Mouse (Mus musculus): ENCODE data around the gene Scrn3. TPM values are rescaled to one million over a fixed set of nuclear protein-coding genes. Genes with fewer than 3 reads are reported as not detected.

Scrn3 gene
- polyA plus RNA-seq, 1 experiment from 2014 or later, result 14.5 TPM

DNA sequence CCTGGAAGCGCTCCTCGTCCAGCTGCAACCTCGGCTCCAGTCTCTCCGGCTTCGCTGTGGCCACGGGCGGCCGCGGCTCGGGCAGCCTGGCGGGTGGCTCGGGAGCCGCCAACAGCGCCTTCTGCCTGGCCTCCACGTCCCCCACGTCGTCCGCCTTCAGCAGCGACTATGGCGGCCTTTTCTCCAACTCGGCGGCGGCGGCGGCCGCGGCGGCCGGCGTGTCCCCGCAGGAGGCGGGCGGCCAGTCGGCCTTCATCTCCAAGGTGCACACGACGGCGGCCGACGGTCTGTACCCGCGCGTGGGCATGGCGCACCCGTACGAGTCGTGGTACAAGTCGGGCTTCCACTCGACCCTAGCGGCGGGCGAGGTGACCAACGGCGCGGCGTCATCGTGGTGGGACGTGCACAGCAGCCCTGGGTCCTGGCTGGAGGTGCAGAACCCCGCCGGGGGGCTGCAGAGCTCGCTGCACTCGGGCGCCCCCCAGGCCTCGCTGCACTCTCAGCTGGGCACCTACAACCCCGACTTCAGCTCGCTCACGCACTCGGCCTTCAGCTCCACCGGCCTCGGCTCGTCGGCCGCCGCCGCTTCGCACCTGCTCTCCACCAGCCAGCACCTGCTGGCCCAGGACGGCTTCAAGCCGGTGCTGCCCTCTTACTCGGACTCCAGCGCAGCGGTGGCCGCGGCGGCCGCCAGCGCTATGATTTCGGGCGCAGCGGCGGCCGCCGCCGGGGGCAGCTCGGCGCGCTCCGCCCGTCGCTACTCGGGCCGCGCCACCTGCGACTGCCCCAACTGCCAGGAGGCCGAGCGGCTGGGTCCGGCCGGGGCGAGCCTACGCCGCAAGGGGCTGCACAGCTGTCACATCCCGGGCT is 38.9 kb upstream of the Scrn3 start:
- H3K27me3 ChIP-seq (ENCODE audit: control insufficient read depth, insufficient read depth, low read length), result peaks cover 75% of the 10 kb centered on the region
- peak; percentile 22; the same call in 1 of the 2 replicates for ATAC-seq (ENCODE audit: insufficient read depth, low FRiP score, low TSS enrichment)

DNA sequence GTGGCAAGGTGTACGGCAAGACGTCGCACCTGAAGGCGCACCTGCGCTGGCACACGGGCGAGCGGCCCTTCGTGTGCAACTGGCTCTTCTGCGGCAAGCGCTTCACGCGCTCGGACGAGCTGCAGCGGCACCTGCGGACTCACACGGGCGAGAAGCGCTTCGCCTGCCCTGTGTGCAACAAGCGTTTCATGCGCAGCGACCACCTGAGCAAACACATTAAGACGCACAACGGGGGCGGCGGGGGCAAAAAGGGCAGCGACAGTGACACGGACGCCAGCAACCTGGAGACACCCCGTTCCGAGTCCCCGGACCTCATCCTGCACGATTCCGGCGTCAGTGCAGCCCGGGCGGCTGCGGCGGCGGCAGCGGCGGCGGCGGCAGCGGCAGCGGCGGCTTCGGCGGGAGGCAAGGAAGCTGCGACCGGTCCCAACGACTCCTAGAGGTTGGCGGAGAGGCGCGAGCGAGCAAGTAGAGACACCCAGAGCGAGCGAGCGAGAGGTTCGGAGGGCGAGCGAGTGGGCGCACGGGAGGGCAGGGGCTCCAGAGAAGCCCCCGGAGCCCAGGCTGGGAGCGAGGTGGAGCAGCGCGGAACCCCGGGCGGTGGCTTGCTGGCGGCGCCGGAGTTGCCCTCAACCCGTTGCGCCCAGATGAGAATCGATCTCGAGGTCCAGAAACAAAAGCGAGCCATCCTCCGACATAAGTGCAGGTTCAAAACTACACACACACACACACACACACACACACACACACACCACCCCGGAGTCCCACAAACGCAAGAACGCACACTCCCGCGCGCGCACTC is 38.1 kb upstream of the Scrn3 start:
- peak; percentile 74 for DNase-seq (ENCODE audit: low spot score)
- under 1% methylated on average over 87 of the region's 88 CpGs for WGBS
- Histone ChIP-seq H3K4me3 (ENCODE audit: low read depth, low read length) (peak overlapping the region; percentile 43), H3K4me1 (ENCODE audit: control insufficient read depth, insufficient read depth, low read length) (peaks cover 28% of the 10 kb centered on the region), H3K36me3 (ENCODE audit: control insufficient read depth, insufficient read depth, low read length) (no peaks in the 10 kb centered on the region), H3K9ac (ENCODE audit: low read length) (peak overlapping the region; percentile 55), H3K4me2 (ENCODE audit: low read depth) (peak overlapping the region; percentile 53), H3K9me3 (ENCODE audit: control insufficient read depth, low read length) (no peaks in the 10 kb centered on the region), H3K27ac (ENCODE audit: low read depth, low read length) (no peak overlapping the region), H3K27me3 (ENCODE audit: control insufficient read depth, insufficient read depth, low read length) (peaks cover 77% of the 10 kb centered on the region)
- no peak for ATAC-seq (ENCODE audit: insufficient read depth, low FRiP score, low TSS enrichment)

More for the DNA sequence above, 38.9 kb upstream of the Scrn3 start:
- Histone ChIP-seq H3K9ac (ENCODE audit: low read length) (peak overlapping the region; percentile 55), H3K4me3 (ENCODE audit: low read depth, low read length) (peak overlapping the region; percentile 43), H3K27ac (ENCODE audit: low read depth, low read length) (no peak overlapping the region; the same call in 1 of the 2 replicates), H3K9me3 (ENCODE audit: control insufficient read depth, low read length) (no peaks in the 10 kb centered on the region), H3K36me3 (ENCODE audit: control insufficient read depth, insufficient read depth, low read length) (no peaks in the 10 kb centered on the region), H3K4me2 (ENCODE audit: low read depth) (peak overlapping the region; percentile 53), H3K4me1 (ENCODE audit: control insufficient read depth, insufficient read depth, low read length) (peaks cover 28% of the 10 kb centered on the region)
- DNase-seq (ENCODE audit: low spot score), result peak; percentile 66
- WGBS, result under 1% methylated on average over 76 of the region's 110 CpGs

- H3K4me1 ChIP-seq (ENCODE audit: control insufficient read depth, insufficient read depth, low read length), result peaks cover 28% of the 10 kb centered on the region
- no peak overlapping the region for H3K4me3 ChIP-seq (ENCODE audit: low read depth, low read length)
- no peak for DNase-seq (ENCODE audit: low spot score)
- H3K27me3 ChIP-seq (ENCODE audit: control insufficient read depth, insufficient read depth, low read length), result peaks cover 77% of the 10 kb centered on the region
- no peaks in the 10 kb centered on the region for H3K36me3 ChIP-seq (ENCODE audit: control insufficient read depth, insufficient read depth, low read length)
- 9% methylated on average over 8 of the region's 8 CpGs for WGBS
- no peak for ATAC-seq (ENCODE audit: insufficient read depth, low FRiP score, low TSS enrichment)
- H3K27ac ChIP-seq (ENCODE audit: low read depth, low read length), result no peak overlapping the region
- no peaks in the 10 kb centered on the region for H3K9me3 ChIP-seq (ENCODE audit: control insufficient read depth, low read length)
- no peak overlapping the region for H3K4me2 ChIP-seq (ENCODE audit: low read depth)
- H3K9ac ChIP-seq (ENCODE audit: low read length), result no peak overlapping the region
Observed at GRCm38 (mm10) chr2:73275261-73276040, 37.0 kb upstream of the Scrn3 start.

DNA sequence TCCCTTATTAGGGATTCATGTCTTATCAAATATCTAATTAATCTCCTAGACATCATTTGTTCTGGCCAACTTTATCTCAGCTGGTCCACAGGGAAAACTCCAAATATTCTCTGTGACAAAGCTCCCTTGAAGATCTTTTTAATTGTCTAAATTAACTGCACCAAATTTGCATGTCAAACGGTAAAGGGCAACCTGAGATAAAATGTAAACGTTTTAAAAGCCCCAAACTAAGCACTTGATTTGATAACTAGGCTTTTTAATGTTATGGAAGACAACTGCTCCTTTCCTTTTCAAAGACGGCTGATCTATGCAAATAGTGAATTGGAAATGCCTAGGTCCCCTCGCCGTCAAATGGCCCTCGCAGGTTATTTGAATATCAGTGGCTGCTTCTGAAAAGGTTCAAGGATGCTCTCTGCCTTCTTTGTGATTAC is 36.2 kb upstream of the Scrn3 start:
- H3K27ac ChIP-seq (ENCODE audit: low read depth, low read length), result no peak overlapping the region
- H3K4me3 ChIP-seq (ENCODE audit: low read depth, low read length), result no peak overlapping the region
- peak; percentile 58 for DNase-seq (ENCODE audit: low spot score)

DNA sequence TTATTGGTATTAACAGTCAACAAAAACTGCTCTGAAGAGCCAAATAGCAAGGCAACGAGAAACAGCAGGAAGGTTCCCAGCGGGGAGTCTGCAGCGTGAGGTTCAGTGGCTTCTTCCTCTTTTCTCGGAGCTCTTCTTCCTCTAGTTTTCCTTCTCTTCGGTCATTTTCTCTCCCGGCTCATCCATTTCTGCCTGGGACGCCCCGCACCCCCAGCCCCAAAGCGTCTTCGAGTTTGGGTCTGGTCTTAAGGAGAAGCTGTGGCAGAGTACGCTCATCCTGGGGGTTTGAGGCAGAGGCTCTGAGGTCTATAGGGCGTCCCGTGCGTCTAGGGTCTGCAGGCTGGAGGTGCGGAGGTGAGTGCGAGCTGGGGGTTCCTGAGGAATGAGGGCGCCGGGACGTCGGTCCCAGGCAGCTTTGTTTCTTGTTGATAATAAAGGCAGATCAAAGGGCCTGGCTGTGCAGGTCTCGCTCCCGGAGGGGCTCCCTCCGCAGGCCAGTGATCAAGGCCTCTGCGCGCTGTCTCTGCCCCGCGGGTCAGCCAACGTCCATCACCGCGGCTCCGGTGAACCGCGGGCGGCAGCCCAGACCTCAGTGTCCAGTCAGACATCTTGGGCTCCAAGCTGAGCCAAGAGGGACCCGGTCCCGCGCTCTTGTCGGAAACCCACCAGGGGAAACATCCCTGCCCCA is 35.2 kb upstream of the Scrn3 start:
- peak overlapping the region; percentile 42 for H3K9ac ChIP-seq (ENCODE audit: low read length)
- H3K9me3 ChIP-seq (ENCODE audit: control insufficient read depth, low read length), result no peaks in the 10 kb centered on the region
- H3K27ac ChIP-seq (ENCODE audit: low read depth, low read length), result 0 out of 2 replicates have a peak overlapping the region, but pooled peaks have one; percentile 58
- H3K4me1 ChIP-seq (ENCODE audit: control insufficient read depth, insufficient read depth, low read length), result peaks cover 20% of the 10 kb centered on the region
- ATAC-seq (ENCODE audit: insufficient read depth, low FRiP score, low TSS enrichment) (no peak), DNase-seq (ENCODE audit: low spot score) (peak; percentile 57)
- no peaks in the 10 kb centered on the region for H3K36me3 ChIP-seq (ENCODE audit: control insufficient read depth, insufficient read depth, low read length)
- peak overlapping the region; percentile 39 for H3K4me2 ChIP-seq (ENCODE audit: low read depth)
- peaks cover 75% of the 10 kb centered on the region for H3K27me3 ChIP-seq (ENCODE audit: control insufficient read depth, insufficient read depth, low read length)
- peak overlapping the region; percentile 26 for H3K4me3 ChIP-seq (ENCODE audit: low read depth, low read length)
- WGBS, result under 1% methylated on average over 38 of the region's 38 CpGs

More for the DNA sequence above, 36.2 kb upstream of the Scrn3 start:
- Histone ChIP-seq H3K36me3 (ENCODE audit: control insufficient read depth, insufficient read depth, low read length) (no peaks in the 10 kb centered on the region), H3K4me2 (ENCODE audit: low read depth) (no peak overlapping the region), H3K4me1 (ENCODE audit: control insufficient read depth, insufficient read depth, low read length) (peaks cover 24% of the 10 kb centered on the region), H3K9ac (ENCODE audit: low read length) (no peak overlapping the region), H3K9me3 (ENCODE audit: control insufficient read depth, low read length) (no peaks in the 10 kb centered on the region), H3K27me3 (ENCODE audit: control insufficient read depth, insufficient read depth, low read length) (peaks cover 77% of the 10 kb centered on the region)
- WGBS, result under 1% methylated on average over 6 of the region's 6 CpGs
- ATAC-seq (ENCODE audit: insufficient read depth, low FRiP score, low TSS enrichment), result no peak

DNA sequence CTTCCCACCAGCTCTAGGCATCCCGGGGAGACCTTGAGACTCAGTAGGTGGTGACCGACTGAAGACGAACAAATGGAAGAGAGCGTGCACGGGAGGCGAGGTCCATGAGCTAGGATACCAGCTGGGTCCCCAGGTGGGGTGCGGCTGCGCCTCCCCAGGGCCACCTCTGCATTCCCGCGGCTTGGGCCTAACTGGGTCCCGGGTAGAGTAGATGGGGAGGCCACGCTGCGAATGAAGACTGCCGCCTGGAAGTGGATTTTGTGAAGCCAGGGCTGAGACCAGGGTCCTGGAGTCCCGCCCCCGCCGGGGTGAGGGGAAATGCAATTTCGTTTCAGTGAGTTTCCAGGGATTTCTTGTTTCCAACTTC is 34.7 kb upstream of the Scrn3 start:
- Histone ChIP-seq H3K9me3 (ENCODE audit: control insufficient read depth, low read length) (no peaks in the 10 kb centered on the region), H3K4me1 (ENCODE audit: control insufficient read depth, insufficient read depth, low read length) (peaks cover 19% of the 10 kb centered on the region), H3K9ac (ENCODE audit: low read length) (peak overlapping the region; percentile 42), H3K36me3 (ENCODE audit: control insufficient read depth, insufficient read depth, low read length) (no peaks in the 10 kb centered on the region), H3K27me3 (ENCODE audit: control insufficient read depth, insufficient read depth, low read length) (peaks cover 70% of the 10 kb centered on the region), H3K4me3 (ENCODE audit: low read depth, low read length) (peak overlapping the region; percentile 26), H3K27ac (ENCODE audit: low read depth, low read length) (no peak overlapping the region), H3K4me2 (ENCODE audit: low read depth) (peak overlapping the region; percentile 39)
- DNase-seq (ENCODE audit: low spot score) (peak; percentile 55), ATAC-seq (ENCODE audit: insufficient read depth, low FRiP score, low TSS enrichment) (no peak)
- whole genome bisulfite sequencing, result 1% methylated on average over 18 of the region's 18 CpGs

GRCm38 (mm10) chr2:73278131-73278854 is 34.1 kb upstream of the Scrn3 start:
- WGBS, result 2% methylated on average over 20 of the region's 20 CpGs
- H3K9me3 ChIP-seq (ENCODE audit: control insufficient read depth, low read length), result no peaks in the 10 kb centered on the region
- peak overlapping the region; percentile 9; the same call in 1 of the 2 replicates for H3K4me3 ChIP-seq (ENCODE audit: low read depth, low read length)
- DNase-seq (ENCODE audit: low spot score), result peak; percentile 95
- peaks cover 64% of the 10 kb centered on the region for H3K27me3 ChIP-seq (ENCODE audit: control insufficient read depth, insufficient read depth, low read length)
- no peaks in the 10 kb centered on the region for H3K36me3 ChIP-seq (ENCODE audit: control insufficient read depth, insufficient read depth, low read length)
- no peak overlapping the region for H3K27ac ChIP-seq (ENCODE audit: low read depth, low read length)
- H3K9ac ChIP-seq (ENCODE audit: low read length), result no peak overlapping the region
- H3K4me2 ChIP-seq (ENCODE audit: low read depth), result peak overlapping the region; percentile 39
- no peak for ATAC-seq (ENCODE audit: insufficient read depth, low FRiP score, low TSS enrichment)
- H3K4me1 ChIP-seq (ENCODE audit: control insufficient read depth, insufficient read depth, low read length), result peaks cover 13% of the 10 kb centered on the region
